Mouse (Mus musculus): ENCODE data around the gene Atpaf1. TPM values are rescaled to one million over a fixed set of nuclear protein-coding genes. Genes with fewer than 3 reads are reported as not detected.

Gene Atpaf1
- polyA plus RNA-seq, 1 experiment from 2014 or later, result 51.4 TPM

DNA sequence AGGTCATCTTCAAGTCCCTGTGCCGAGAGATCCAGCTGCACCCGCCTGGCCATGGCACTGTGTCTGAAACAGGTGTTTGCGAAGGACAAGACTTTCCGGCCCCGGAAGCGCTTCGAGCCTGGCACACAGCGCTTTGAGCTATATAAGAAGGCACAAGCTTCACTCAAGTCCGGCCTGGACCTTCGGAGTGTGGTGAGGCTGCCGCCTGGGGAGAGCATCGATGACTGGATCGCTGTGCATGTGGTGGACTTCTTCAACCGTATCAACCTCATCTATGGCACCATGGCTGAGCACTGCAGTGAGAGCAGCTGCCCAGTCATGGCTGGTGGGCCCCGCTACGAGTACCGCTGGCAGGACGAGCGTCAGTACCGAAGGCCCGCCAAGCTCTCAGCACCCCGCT is 46.6 kb downstream of the Atpaf1 start:
- Histone ChIP-seq H3K9ac (ENCODE audit: low read length) (no peak overlapping the region), H3K4me1 (ENCODE audit: control insufficient read depth, insufficient read depth, low read length) (no peaks in the 10 kb centered on the region; the same call in 1 of the 2 replicates), H3K36me3 (ENCODE audit: control insufficient read depth, insufficient read depth, low read length) (no peaks in the 10 kb centered on the region), H3K4me2 (ENCODE audit: low read depth) (no peak overlapping the region), H3K9me3 (ENCODE audit: control insufficient read depth, low read length) (no peaks in the 10 kb centered on the region), H3K27me3 (ENCODE audit: control insufficient read depth, insufficient read depth, low read length) (no peaks in the 10 kb centered on the region), H3K27ac (ENCODE audit: low read depth, low read length) (no peak overlapping the region), H3K4me3 (ENCODE audit: low read depth, low read length) (no peak overlapping the region)
- WGBS, result 96% methylated on average over 22 of the region's 22 CpGs
- no peak for ATAC-seq (ENCODE audit: insufficient read depth, low FRiP score, low TSS enrichment)
- no peak for DNase-seq (ENCODE audit: low spot score)

DNA sequence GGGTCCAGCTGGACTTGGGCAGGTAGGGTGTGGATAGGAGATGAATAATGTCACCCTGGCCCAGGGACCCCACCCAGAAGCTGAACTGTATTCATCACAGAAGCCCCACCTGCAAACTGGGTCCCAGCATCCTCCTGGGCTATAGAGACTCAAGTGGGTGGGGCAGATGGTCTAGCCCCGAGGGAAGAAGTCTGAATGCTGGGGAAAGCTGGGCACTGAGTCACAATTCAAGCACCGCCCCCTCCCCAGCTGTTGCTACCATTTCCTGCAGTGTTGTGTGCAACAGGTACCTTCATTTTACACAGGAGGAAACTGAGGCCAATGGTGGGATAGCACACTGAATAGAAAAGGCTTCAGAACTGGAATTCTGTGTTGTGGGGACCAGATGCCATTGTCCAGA is 47.4 kb downstream of the Atpaf1 start:
- Histone ChIP-seq H3K4me2 (ENCODE audit: low read depth) (no peak overlapping the region), H3K27me3 (ENCODE audit: control insufficient read depth, insufficient read depth, low read length) (no peaks in the 10 kb centered on the region), H3K4me1 (ENCODE audit: control insufficient read depth, insufficient read depth, low read length) (no peaks in the 10 kb centered on the region; the same call in 1 of the 2 replicates), H3K36me3 (ENCODE audit: control insufficient read depth, insufficient read depth, low read length) (no peaks in the 10 kb centered on the region), H3K27ac (ENCODE audit: low read depth, low read length) (no peak overlapping the region), H3K9me3 (ENCODE audit: control insufficient read depth, low read length) (no peaks in the 10 kb centered on the region), H3K4me3 (ENCODE audit: low read depth, low read length) (no peak overlapping the region), H3K9ac (ENCODE audit: low read length) (no peak overlapping the region)
- 66% methylated on average over 2 of the region's 2 CpGs for WGBS
- ATAC-seq (ENCODE audit: insufficient read depth, low FRiP score, low TSS enrichment), result no peak
- no peak for DNase-seq (ENCODE audit: low spot score)

DNA sequence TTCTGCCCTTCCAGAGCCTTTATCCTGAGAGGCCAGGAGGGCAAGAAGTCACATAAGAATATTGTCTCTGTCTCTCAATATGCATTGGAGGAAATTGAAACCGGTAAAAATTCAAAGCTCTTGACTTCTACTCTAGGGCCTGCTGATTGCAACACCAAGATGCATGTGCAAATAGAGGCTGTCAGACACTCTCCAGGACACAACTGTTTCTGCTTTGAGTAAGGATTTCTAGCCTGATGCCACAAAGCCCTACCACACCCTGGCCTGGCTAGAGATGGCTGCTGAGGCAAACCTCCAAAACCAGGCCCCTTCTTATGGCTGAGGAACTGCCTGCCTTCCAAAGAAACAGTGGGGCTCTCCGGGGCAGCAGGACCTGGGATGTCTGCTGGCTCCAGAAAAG is 51.0 kb downstream of the Atpaf1 start:
- no peak overlapping the region for H3K27ac ChIP-seq (ENCODE audit: low read depth, low read length)
- H3K9me3 ChIP-seq (ENCODE audit: control insufficient read depth, low read length), result no peaks in the 10 kb centered on the region
- DNase-seq (ENCODE audit: low spot score), result no peak
- no peak for ATAC-seq (ENCODE audit: insufficient read depth, low FRiP score, low TSS enrichment)
- WGBS, result 71% methylated on average over 2 of the region's 2 CpGs
- H3K27me3 ChIP-seq (ENCODE audit: control insufficient read depth, insufficient read depth, low read length), result no peaks in the 10 kb centered on the region
- H3K4me3 ChIP-seq (ENCODE audit: low read depth, low read length), result no peak overlapping the region
- no peak overlapping the region for H3K4me2 ChIP-seq (ENCODE audit: low read depth)
- no peaks in the 10 kb centered on the region for H3K36me3 ChIP-seq (ENCODE audit: control insufficient read depth, insufficient read depth, low read length)
- 0 out of 2 replicates have a peak, but pooled peaks cover 3% of the 10 kb centered on the region for H3K4me1 ChIP-seq (ENCODE audit: control insufficient read depth, insufficient read depth, low read length)
- H3K9ac ChIP-seq (ENCODE audit: low read length), result no peak overlapping the region

GRCm38 (mm10) chr4:115838196-115838595 is 53.6 kb downstream of the Atpaf1 start:
- Histone ChIP-seq H3K36me3 (ENCODE audit: control insufficient read depth, insufficient read depth, low read length) (no peaks in the 10 kb centered on the region), H3K4me2 (ENCODE audit: low read depth) (no peak overlapping the region), H3K27ac (ENCODE audit: low read depth, low read length) (no peak overlapping the region), H3K4me3 (ENCODE audit: low read depth, low read length) (no peak overlapping the region), H3K27me3 (ENCODE audit: control insufficient read depth, insufficient read depth, low read length) (no peaks in the 10 kb centered on the region), H3K9ac (ENCODE audit: low read length) (no peak overlapping the region), H3K9me3 (ENCODE audit: control insufficient read depth, low read length) (no peaks in the 10 kb centered on the region), H3K4me1 (ENCODE audit: control insufficient read depth, insufficient read depth, low read length) (0 out of 2 replicates have a peak, but pooled peaks cover 3% of the 10 kb centered on the region)
- ATAC-seq (ENCODE audit: insufficient read depth, low FRiP score, low TSS enrichment) (no peak), DNase-seq (ENCODE audit: low spot score) (no peak)
- 71% methylated on average over 4 of the region's 4 CpGs for WGBS

DNA sequence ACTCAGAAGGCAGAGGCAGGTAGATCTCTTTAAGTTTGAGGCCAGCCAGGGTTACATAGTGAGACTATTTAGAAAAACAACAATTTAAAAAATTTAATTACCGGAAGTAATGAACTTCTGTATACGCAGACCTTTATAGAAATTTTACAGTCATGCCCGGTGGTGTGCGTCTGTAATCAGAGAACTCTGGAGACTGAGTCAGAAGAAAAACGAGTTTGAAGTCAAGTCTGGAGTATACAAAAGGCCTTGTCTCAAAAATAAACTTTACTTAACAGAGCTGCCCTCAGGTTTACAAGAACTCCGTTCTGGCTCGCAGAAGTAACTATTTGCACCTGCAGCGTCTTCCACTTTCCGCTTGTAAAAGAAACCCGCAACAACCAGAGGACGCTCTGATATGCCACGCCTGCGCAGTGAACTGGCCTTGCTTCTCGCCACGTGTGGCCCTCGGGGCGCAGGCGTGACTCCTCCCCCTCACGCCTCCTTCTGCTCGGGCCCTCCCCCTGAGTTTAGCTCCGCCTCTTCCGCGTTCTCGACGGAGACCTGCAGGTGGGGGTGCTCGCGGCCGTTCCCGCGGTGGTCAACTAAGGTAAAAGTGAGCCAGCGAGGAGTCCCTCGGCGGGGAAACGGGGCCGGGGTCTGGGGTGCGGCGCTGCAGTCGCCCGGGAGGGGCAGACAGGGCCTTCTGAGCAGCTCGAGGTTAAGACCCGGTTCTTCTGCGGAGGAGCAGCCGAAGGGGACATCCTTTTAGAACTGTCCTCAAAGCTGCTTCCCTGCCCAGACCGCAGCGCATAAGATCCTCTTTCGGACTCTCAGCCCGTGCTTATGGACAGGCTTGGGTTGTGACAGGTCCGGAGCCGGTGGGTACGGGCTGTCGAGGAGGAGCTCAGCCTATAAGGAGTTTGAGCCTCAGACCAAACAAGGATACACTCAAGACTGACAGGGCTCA is 54.4 kb downstream of the Atpaf1 start, which contains the start of gene Mknk1:
Gene Mknk1 (plus strand): TSS at position 503 of the 946 bp plus-strand sequence.
- no peaks in the 10 kb centered on the region for H3K27me3 ChIP-seq (ENCODE audit: control insufficient read depth, insufficient read depth, low read length)
- peak within 1 kb of the TSS; percentile 60 for H3K4me2 ChIP-seq (ENCODE audit: low read depth)
- H3K36me3 ChIP-seq (ENCODE audit: control insufficient read depth, insufficient read depth, low read length), result no peaks in the 10 kb centered on the region
- H3K9ac ChIP-seq (ENCODE audit: low read length), result peak within 1 kb of the TSS; percentile 60
- no peak within 1 kb of the TSS for H3K27ac ChIP-seq (ENCODE audit: low read depth, low read length)
- ATAC-seq (ENCODE audit: insufficient read depth, low FRiP score, low TSS enrichment) (peak; percentile 93), DNase-seq (ENCODE audit: low spot score) (peak; percentile 92)
- H3K4me3 ChIP-seq (ENCODE audit: low read depth, low read length), result peak within 1 kb of the TSS; percentile 62
- WGBS, result 3% methylated on average over 51 of the region's 51 CpGs
- H3K9me3 ChIP-seq (ENCODE audit: control insufficient read depth, low read length), result no peaks in the 10 kb centered on the region
- 0 out of 2 replicates have a peak, but pooled peaks cover 3% of the 10 kb centered on the region for H3K4me1 ChIP-seq (ENCODE audit: control insufficient read depth, insufficient read depth, low read length)

DNA sequence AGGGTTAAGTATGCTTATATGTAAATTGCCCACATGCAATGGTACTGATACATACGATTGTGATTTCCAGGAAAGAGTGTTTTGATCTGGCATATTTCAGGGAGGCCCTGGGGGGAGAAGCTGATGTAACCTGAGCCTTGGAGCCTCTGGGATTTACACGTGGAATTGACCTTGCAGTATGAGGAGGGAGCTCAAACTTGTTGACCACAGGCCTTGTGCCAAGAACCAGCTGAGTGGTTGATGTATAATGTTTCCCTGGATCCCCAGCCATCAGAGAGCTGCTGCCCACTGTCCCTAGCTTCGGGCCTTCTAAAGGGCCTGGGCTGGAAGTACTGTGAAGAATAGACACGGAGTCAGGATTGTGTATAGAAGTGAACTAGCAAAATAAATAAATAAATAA is 55.3 kb downstream of the Atpaf1 start:
- WGBS, result 53% methylated on average over 4 of the region's 4 CpGs
- no peak overlapping the region for H3K9ac ChIP-seq (ENCODE audit: low read length)
- 0 out of 2 replicates have a peak, but pooled peaks cover 3% of the 10 kb centered on the region for H3K4me1 ChIP-seq (ENCODE audit: control insufficient read depth, insufficient read depth, low read length)
- H3K4me3 ChIP-seq (ENCODE audit: low read depth, low read length), result no peak overlapping the region; the same call in 1 of the 2 replicates
- H3K27me3 ChIP-seq (ENCODE audit: control insufficient read depth, insufficient read depth, low read length), result no peaks in the 10 kb centered on the region
- no peak for ATAC-seq (ENCODE audit: insufficient read depth, low FRiP score, low TSS enrichment)
- DNase-seq (ENCODE audit: low spot score), result no peak
- no peak overlapping the region for H3K27ac ChIP-seq (ENCODE audit: low read depth, low read length)
- H3K9me3 ChIP-seq (ENCODE audit: control insufficient read depth, low read length), result no peaks in the 10 kb centered on the region
- H3K36me3 ChIP-seq (ENCODE audit: control insufficient read depth, insufficient read depth, low read length), result no peaks in the 10 kb centered on the region
- peak overlapping the region; percentile 60 for H3K4me2 ChIP-seq (ENCODE audit: low read depth)

DNA sequence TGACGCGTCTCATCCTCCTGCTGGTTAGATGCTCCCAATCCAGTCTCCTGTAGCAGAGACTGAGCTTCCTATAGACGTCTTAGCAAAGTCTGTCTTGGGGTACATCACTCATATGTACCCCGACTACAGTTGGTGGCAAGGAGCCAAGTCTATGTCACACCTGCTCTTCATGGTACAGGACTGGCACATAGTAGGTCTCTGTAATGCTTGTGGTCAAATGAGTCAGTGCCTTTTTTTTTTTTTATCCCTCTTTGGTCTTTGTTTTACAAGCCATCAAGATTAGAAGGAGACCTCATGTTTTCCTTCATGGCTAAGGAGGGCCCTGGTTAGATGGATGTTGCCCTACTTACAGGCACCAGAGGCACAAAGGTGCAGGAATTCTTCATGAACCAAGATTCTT is 56.2 kb downstream of the Atpaf1 start:
- no peak for ATAC-seq (ENCODE audit: insufficient read depth, low FRiP score, low TSS enrichment)
- H3K27me3 ChIP-seq (ENCODE audit: control insufficient read depth, insufficient read depth, low read length), result no peaks in the 10 kb centered on the region
- WGBS, result 87% methylated on average over 4 of the region's 4 CpGs

GRCm38 (mm10) chr4:115846656-115847055 is 62.0 kb downstream of the Atpaf1 start:
- H3K9me3 ChIP-seq (ENCODE audit: control insufficient read depth, low read length), result no peaks in the 10 kb centered on the region
- no peaks in the 10 kb centered on the region for H3K27me3 ChIP-seq (ENCODE audit: control insufficient read depth, insufficient read depth, low read length)
- H3K27ac ChIP-seq (ENCODE audit: low read depth, low read length), result no peak overlapping the region
- H3K4me1 ChIP-seq (ENCODE audit: control insufficient read depth, insufficient read depth, low read length), result no peaks in the 10 kb centered on the region
- WGBS, result 60% methylated on average over 2 of the region's 2 CpGs
- DNase-seq (ENCODE audit: low spot score) (peak; percentile 19), ATAC-seq (ENCODE audit: insufficient read depth, low FRiP score, low TSS enrichment) (no peak)
- H3K9ac ChIP-seq (ENCODE audit: low read length), result no peak overlapping the region
- H3K4me2 ChIP-seq (ENCODE audit: low read depth), result no peak overlapping the region
- no peaks in the 10 kb centered on the region for H3K36me3 ChIP-seq (ENCODE audit: control insufficient read depth, insufficient read depth, low read length)
- H3K4me3 ChIP-seq (ENCODE audit: low read depth, low read length), result no peak overlapping the region

More for the DNA sequence above, 56.2 kb downstream of the Atpaf1 start:
- Histone ChIP-seq H3K9me3 (ENCODE audit: control insufficient read depth, low read length) (no peaks in the 10 kb centered on the region), H3K4me3 (ENCODE audit: low read depth, low read length) (no peak overlapping the region), H3K27ac (ENCODE audit: low read depth, low read length) (no peak overlapping the region), H3K4me1 (ENCODE audit: control insufficient read depth, insufficient read depth, low read length) (0 out of 2 replicates have a peak, but pooled peaks cover 3% of the 10 kb centered on the region), H3K36me3 (ENCODE audit: control insufficient read depth, insufficient read depth, low read length) (no peaks in the 10 kb centered on the region), H3K9ac (ENCODE audit: low read length) (no peak overlapping the region), H3K4me2 (ENCODE audit: low read depth) (no peak overlapping the region)
- DNase-seq (ENCODE audit: low spot score), result no peak

DNA sequence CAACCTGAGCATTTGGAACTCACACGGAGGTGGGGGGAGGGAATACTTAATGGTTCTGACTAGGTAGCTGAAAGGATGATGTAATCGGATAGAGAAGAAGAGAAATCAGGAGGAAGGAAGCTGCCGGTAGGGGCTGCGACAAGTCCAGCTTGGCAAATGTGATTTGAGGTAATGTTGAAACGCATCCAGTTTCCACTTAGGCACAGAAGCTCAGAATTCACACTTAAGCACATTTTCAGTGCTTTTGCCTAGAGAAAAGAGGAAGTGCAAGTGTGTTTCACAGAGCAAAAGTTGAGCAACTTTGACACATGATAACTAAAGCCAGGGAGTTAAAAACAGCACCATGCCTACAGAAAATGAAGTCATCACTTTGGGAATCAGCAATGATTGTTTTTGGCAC is 62.8 kb downstream of the Atpaf1 start:
- no peaks in the 10 kb centered on the region for H3K4me1 ChIP-seq (ENCODE audit: control insufficient read depth, insufficient read depth, low read length)
- no peak overlapping the region for H3K4me3 ChIP-seq (ENCODE audit: low read depth, low read length)
- H3K4me2 ChIP-seq (ENCODE audit: low read depth), result no peak overlapping the region
- no peak overlapping the region for H3K9ac ChIP-seq (ENCODE audit: low read length)
- no peaks in the 10 kb centered on the region for H3K27me3 ChIP-seq (ENCODE audit: control insufficient read depth, insufficient read depth, low read length)
- no peaks in the 10 kb centered on the region for H3K36me3 ChIP-seq (ENCODE audit: control insufficient read depth, insufficient read depth, low read length)
- H3K9me3 ChIP-seq (ENCODE audit: control insufficient read depth, low read length), result no peaks in the 10 kb centered on the region
- no peak overlapping the region for H3K27ac ChIP-seq (ENCODE audit: low read depth, low read length)
- WGBS, result 72% methylated on average over 5 of the region's 5 CpGs
- DNase-seq (ENCODE audit: low spot score) (no peak), ATAC-seq (ENCODE audit: insufficient read depth, low FRiP score, low TSS enrichment) (no peak)

Measured in neural tube, embryonic 11.5 days (tissue).